Mouse (Mus musculus) 416B (cell line): ENCODE results near the gene Mboat2.

Experiments used
- DNase-seq: peaks from one replicate; pipeline ENCODE4 v3.0.0; 2011; ENCODE audit warnings: low read depth

The Mboat2 gene

GRCm38 (mm10) chr12:24902736-24903135 is 72.1 kb downstream of the Mboat2 start:
- no peak for DNase-seq

GRCm38 (mm10) chr12:24907894-24908293 is 77.2 kb downstream of the Mboat2 start:
- DNase-seq, result no peak

- DNase-seq, result no peak
Observed at GRCm38 (mm10) chr12:24909679-24910078, 79.0 kb downstream of the Mboat2 start.

- no peak for DNase-seq
Observed at GRCm38 (mm10) chr12:24912174-24912573, 81.5 kb downstream of the Mboat2 start.

GRCm38 (mm10) chr12:24912876-24913275 is 82.2 kb downstream of the Mboat2 start:
- no peak for DNase-seq

GRCm38 (mm10) chr12:24918575-24919262 is 88.0 kb downstream of the Mboat2 start:
- no peak for DNase-seq

GRCm38 (mm10) chr12:24920861-24921260 is 90.2 kb downstream of the Mboat2 start:
- DNase-seq, result no peak

GRCm38 (mm10) chr12:24924003-24924402 is 93.3 kb downstream of the Mboat2 start:
- DNase-seq, result no peak

GRCm38 (mm10) chr12:24925276-24925675 is 94.6 kb downstream of the Mboat2 start:
- DNase-seq, result no peak

- no peak for DNase-seq
Observed at GRCm38 (mm10) chr12:24925684-24926083, 95.0 kb downstream of the Mboat2 start.

GRCm38 (mm10) chr12:24928051-24928748 is 97.5 kb downstream of the Mboat2 start:
- DNase-seq, result no peak

GRCm38 (mm10) chr12:24929043-24929442 is 98.4 kb downstream of the Mboat2 start:
- no peak for DNase-seq

GRCm38 (mm10) chr12:24930760-24931159 is 100.1 kb downstream of the Mboat2 start:
- DNase-seq, result no peak

- no peak for DNase-seq
Observed at GRCm38 (mm10) chr12:24932120-24932519, 101.4 kb downstream of the Mboat2 start.

- DNase-seq, result no peak
Observed at GRCm38 (mm10) chr12:24933206-24933775, 102.6 kb downstream of the Mboat2 start.

- DNase-seq, result no peak
Observed at GRCm38 (mm10) chr12:24933996-24934395, 103.3 kb downstream of the Mboat2 start.

GRCm38 (mm10) chr12:24936281-24936680 is 105.6 kb downstream of the Mboat2 start:
- no peak for DNase-seq

- DNase-seq, result no peak
Observed at GRCm38 (mm10) chr12:24939372-24939771, 108.7 kb downstream of the Mboat2 start.

GRCm38 (mm10) chr12:24942619-24943287 is 112.1 kb downstream of the Mboat2 start:
- DNase-seq, result no peak

GRCm38 (mm10) chr12:24943427-24943826 is 112.7 kb downstream of the Mboat2 start:
- peak; percentile 4 for DNase-seq

- DNase-seq, result no peak
Observed at GRCm38 (mm10) chr12:24944597-24944996, 113.9 kb downstream of the Mboat2 start.

GRCm38 (mm10) chr12:24947065-24947464 is 116.4 kb downstream of the Mboat2 start:
- DNase-seq, result no peak

- DNase-seq, result peak; percentile 42
Observed at GRCm38 (mm10) chr12:24948344-24948743, 117.7 kb downstream of the Mboat2 start.
